Mouse (Mus musculus) WW6 (cell line): ENCODE data around the gene Slc35g3.
"Not testable (repeated sequence)": the region's sequence is repeated elsewhere in the genome, so short reads cannot be mapped to it uniquely, and the experiment has no call there.

Experiments used
- DNase-seq: peaks from one replicate; pipeline ENCODE4 v3.0.0-alpha.2; 2013; ENCODE audit warnings: low read depth, low spot score

Gene Slc35g3

GRCm38 (mm10) chr11:69754701-69755100, 7.1 kb downstream of the Slc35g3 start:
- DNase-seq = no peak

- no peak for DNase-seq
These were observed 7.5 kb downstream of the Slc35g3 start for GRCm38 (mm10) chr11:69754233-69754632.

GRCm38 (mm10) chr11:69752686-69753085, 9.1 kb downstream of the Slc35g3 start:
- no peak for DNase-seq

- DNase-seq = no peak
These were observed 10.1 kb downstream of the Slc35g3 start for GRCm38 (mm10) chr11:69751635-69752034.

GRCm38 (mm10) chr11:69731408-69731807, 30.4 kb downstream of the Slc35g3 start:
- DNase-seq = not testable (repeated sequence)

- peak; percentile 86 for DNase-seq
These were observed 32.7 kb downstream of the Slc35g3 start for GRCm38 (mm10) chr11:69729063-69729462.

- no peak for DNase-seq
These were observed 35.8 kb downstream of the Slc35g3 start for GRCm38 (mm10) chr11:69725951-69726350.

GRCm38 (mm10) chr11:69723074-69723473, 38.7 kb downstream of the Slc35g3 start:
- DNase-seq = no peak

GRCm38 (mm10) chr11:69720852-69721251, 40.9 kb downstream of the Slc35g3 start:
- DNase-seq = no peak

GRCm38 (mm10) chr11:69719423-69719822, 42.3 kb downstream of the Slc35g3 start:
- no peak for DNase-seq

GRCm38 (mm10) chr11:69718661-69719060, 43.1 kb downstream of the Slc35g3 start:
- DNase-seq = no peak

GRCm38 (mm10) chr11:69716953-69717352, 44.8 kb downstream of the Slc35g3 start:
- no peak for DNase-seq

- DNase-seq = no peak
These were observed 45.8 kb downstream of the Slc35g3 start for GRCm38 (mm10) chr11:69715929-69716328.

- no peak for DNase-seq
These were observed 46.3 kb downstream of the Slc35g3 start for GRCm38 (mm10) chr11:69715482-69715881.

- DNase-seq = no peak
These were observed 47.0 kb downstream of the Slc35g3 start for GRCm38 (mm10) chr11:69714636-69715329.

- DNase-seq = no peak
These were observed 48.7 kb downstream of the Slc35g3 start for GRCm38 (mm10) chr11:69712954-69713672.

- DNase-seq = no peak
These were observed 50.7 kb downstream of the Slc35g3 start for GRCm38 (mm10) chr11:69711082-69711481.

- no peak for DNase-seq
These were observed 51.3 kb downstream of the Slc35g3 start for GRCm38 (mm10) chr11:69710470-69710869.
